Mouse (Mus musculus) layer of hippocampus, adult 6 months (tissue): ENCODE measurements around the gene Mov10. TPM values are rescaled to one million over a fixed set of nuclear protein-coding genes. Genes with fewer than 3 reads are reported as not detected.

Experiments used
- long read RNA-seq, 2 experiments: library from polyadenylated mRNA; unstranded; transcript quantifications; one replicate each; pipeline ENCODE4 v2.0.0; 2019 to 2020
- polyA plus RNA-seq: library from polyadenylated mRNA; unstranded; fragments of <200 nt; fragmentation: Nextera tagmentation; gene quantifications from 2 replicates; pipeline ENCODE4 v1.2.3, GENCODE M21; 2021

Mov10 gene
- polyA plus RNA-seq: 1.4 and 1.7 TPM in 2 replicates
- long read RNA-seq, experiment 1: 0 reads
- long read RNA-seq, experiment 2, partial matches to known transcripts: 3 of 34 reads
- long read RNA-seq, experiment 2, other reads (novel, unspliced or antisense): 31 of 34 reads

GRCm38 (mm10) chr3:104817991-104818748 lies at the start of gene Mov10:
TSS of gene Mov10 (minus strand) at chr3:104818563.

GRCm38 (mm10) chr3:104863786-104864650 lies 45.7 kb upstream of the Mov10 start, which contains the start of the genes St7l and Capza1:
TSS of gene St7l (plus strand) at chr3:104864005.
TSS of gene Capza1 (minus strand) at chr3:104864505.

GRCm38 (mm10) chr3:104788075-104788474 lies 30.3 kb downstream of the Mov10 start, which contains the start of gene Rhoc:
TSS of gene Rhoc (plus strand) at chr3:104788375.

GRCm38 (mm10) chr3:104781471-104781903 lies 36.9 kb downstream of the Mov10 start, which contains the start of gene Fam19a3:
TSS of gene Fam19a3 (minus strand) at chr3:104781840.

GRCm38 (mm10) chr3:104780561-104781420 lies 37.6 kb downstream of the Mov10 start, which contains the start of gene Ppm1j:
TSS of gene Ppm1j (plus strand) at chr3:104781056.

Other genes starting within 250 kb of the Mov10 start
- 8.1 and 9.1 TPM in 2 replicates for gene Slc16a1, start 179.9 kb downstream of the Mov10 start, polyA plus RNA-seq
- 0.29 and 0.64 TPM in 2 replicates for gene Ppm1j, start 37.5 kb downstream of the Mov10 start, polyA plus RNA-seq
- gene Fam19a3, start 36.7 kb downstream of the Mov10 start, polyA plus RNA-seq: not detected in 2 replicates
- 20.0 and 24.7 TPM in 2 replicates for gene Rhoc, start 30.2 kb downstream of the Mov10 start, polyA plus RNA-seq
- gene St7l, start 45.4 kb upstream of the Mov10 start, polyA plus RNA-seq: 30.4 and 31.4 TPM in 2 replicates
- 24.0 and 25.2 TPM in 2 replicates for gene Capza1, start 45.9 kb upstream of the Mov10 start, polyA plus RNA-seq
- gene Wnt2b, start 143.4 kb upstream of the Mov10 start, polyA plus RNA-seq: 0.19 TPM in 2 replicates
- 5.9 and 8.6 TPM in 2 replicates for gene Cttnbp2nl, start 234.6 kb upstream of the Mov10 start, polyA plus RNA-seq
- not detected in 2 replicates for gene 4930564D02Rik, start 248.3 kb upstream of the Mov10 start, polyA plus RNA-seq